Mouse (Mus musculus) brown adipose tissue, adult 24 weeks (tissue): Measurements from ENCODE around the gene Pik3c2b. TPM values are rescaled to one million over a fixed set of nuclear protein-coding genes. Genes with fewer than 3 reads are reported as not detected.

Experiments used
- H3K27ac ChIP-seq: fragments of 200-500 bp; replicated peaks from 2 replicates; pipeline ENCODE4 v1.5.1; 2012; ENCODE audit warnings: low read depth, mild to moderate bottlenecking, low read length
- H3K4me1 ChIP-seq: fragments of 200-500 bp; 2 replicates; pipeline ENCODE4 v1.6.1; 2012; ENCODE audit warnings: low read length, mixed read lengths; ENCODE audit not compliant: control insufficient read depth, insufficient read depth, insufficient read length
- H3K4me3 ChIP-seq: fragments of 200-500 bp; 2 replicates; pipeline ENCODE4 v1.5.1; 2012; ENCODE audit warnings: low read depth, mild to moderate bottlenecking, low read length, moderate library complexity; ENCODE audit not compliant: insufficient read depth
- polyA plus RNA-seq: library from polyadenylated mRNA; stranded (reverse); fragments of >200 nt; gene quantifications from 2 replicates; pipeline ENCODE4 v1.2.4, GENCODE M21; 2012; ENCODE audit not compliant: missing spikeins, insufficient read depth, insufficient read length

Pik3c2b gene
- polyA plus RNA-seq, 1 experiment, result 1.1 TPM

GRCm38 (mm10) chr1:133087206-133087905, 41.9 kb downstream of the Pik3c2b start:
- no peak overlapping the region for H3K4me3 ChIP-seq
- no peak overlapping the region for H3K27ac ChIP-seq
- H3K4me1 ChIP-seq, result no peaks in the 10 kb centered on the region

- Histone ChIP-seq H3K4me1 (no peaks in the 10 kb centered on the region), H3K27ac (no peak overlapping the region), H3K4me3 (no peak overlapping the region)
Measured at GRCm38 (mm10) chr1:133088196-133088595, 42.7 kb downstream of the Pik3c2b start.

- H3K4me3 ChIP-seq, result no peak overlapping the region
- no peaks in the 10 kb centered on the region for H3K4me1 ChIP-seq
- no peak overlapping the region for H3K27ac ChIP-seq
Measured at GRCm38 (mm10) chr1:133089415-133089814, 43.9 kb downstream of the Pik3c2b start.

- no peak overlapping the region for H3K27ac ChIP-seq
- H3K4me1 ChIP-seq, result no peaks in the 10 kb centered on the region
- no peak overlapping the region for H3K4me3 ChIP-seq
Measured at GRCm38 (mm10) chr1:133090641-133091040, 45.2 kb downstream of the Pik3c2b start.

- Histone ChIP-seq H3K4me1 (no peaks in the 10 kb centered on the region), H3K27ac (no peak overlapping the region), H3K4me3 (no peak overlapping the region)
Measured at GRCm38 (mm10) chr1:133091483-133091882, 46.0 kb downstream of the Pik3c2b start.

- H3K4me3 ChIP-seq, result no peak overlapping the region
Measured at GRCm38 (mm10) chr1:133093719-133094118, 48.3 kb downstream of the Pik3c2b start.

GRCm38 (mm10) chr1:133100980-133101798, 55.7 kb downstream of the Pik3c2b start:
- Histone ChIP-seq H3K4me3 (no peak overlapping the region), H3K27ac (no peak overlapping the region), H3K4me1 (no peaks in the 10 kb centered on the region)

More at GRCm38 (mm10) chr1:133093719-133094118, 48.3 kb downstream of the Pik3c2b start:
- Histone ChIP-seq H3K4me1 (no peaks in the 10 kb centered on the region), H3K27ac (no peak overlapping the region)

GRCm38 (mm10) chr1:133102108-133102507, 56.6 kb downstream of the Pik3c2b start:
- no peaks in the 10 kb centered on the region for H3K4me1 ChIP-seq
- no peak overlapping the region for H3K4me3 ChIP-seq
- H3K27ac ChIP-seq, result no peak overlapping the region

GRCm38 (mm10) chr1:133103315-133103714, 57.8 kb downstream of the Pik3c2b start:
- no peak overlapping the region for H3K4me3 ChIP-seq
- H3K4me1 ChIP-seq, result no peaks in the 10 kb centered on the region
- no peak overlapping the region for H3K27ac ChIP-seq

- Histone ChIP-seq H3K4me3 (no peak overlapping the region), H3K4me1 (no peaks in the 10 kb centered on the region), H3K27ac (no peak overlapping the region)
Measured at GRCm38 (mm10) chr1:133103871-133104270, 58.4 kb downstream of the Pik3c2b start.

GRCm38 (mm10) chr1:133116108-133116507, 70.6 kb downstream of the Pik3c2b start:
- Histone ChIP-seq H3K4me3 (no peak overlapping the region), H3K4me1 (peaks cover 6% of the 10 kb centered on the region; the same call in 1 of the 2 replicates), H3K27ac (no peak overlapping the region)

- H3K27ac ChIP-seq, result no peak overlapping the region
- H3K4me1 ChIP-seq, result peaks cover 6% of the 10 kb centered on the region; the same call in 1 of the 2 replicates
- no peak overlapping the region for H3K4me3 ChIP-seq
Measured at GRCm38 (mm10) chr1:133118127-133118526, 72.7 kb downstream of the Pik3c2b start.

- Histone ChIP-seq H3K4me3 (no peak overlapping the region), H3K4me1 (peaks cover 6% of the 10 kb centered on the region; the same call in 1 of the 2 replicates), H3K27ac (no peak overlapping the region)
Measured at GRCm38 (mm10) chr1:133118844-133119243, 73.4 kb downstream of the Pik3c2b start.

GRCm38 (mm10) chr1:133119931-133120712, 74.7 kb downstream of the Pik3c2b start:
- Histone ChIP-seq H3K4me3 (no peak overlapping the region), H3K27ac (peak overlapping the region; percentile 96), H3K4me1 (peaks cover 6% of the 10 kb centered on the region; the same call in 1 of the 2 replicates)

- peak overlapping the region; percentile 96 for H3K27ac ChIP-seq
- H3K4me1 ChIP-seq, result peaks cover 6% of the 10 kb centered on the region; the same call in 1 of the 2 replicates
- H3K4me3 ChIP-seq, result no peak overlapping the region
Measured at GRCm38 (mm10) chr1:133121246-133121645, 75.8 kb downstream of the Pik3c2b start.
